Mouse (Mus musculus): Measurements from ENCODE around the gene Card11. TPM values are rescaled to one million over a fixed set of nuclear protein-coding genes. Genes with fewer than 3 reads are reported as not detected.

Gene Card11
- 0.25 and 0.40 TPM in 2 replicates for polyA plus RNA-seq (2015; fragmentation: Nextera tagmentation; extraction: Ambion mirVana)

DNA sequence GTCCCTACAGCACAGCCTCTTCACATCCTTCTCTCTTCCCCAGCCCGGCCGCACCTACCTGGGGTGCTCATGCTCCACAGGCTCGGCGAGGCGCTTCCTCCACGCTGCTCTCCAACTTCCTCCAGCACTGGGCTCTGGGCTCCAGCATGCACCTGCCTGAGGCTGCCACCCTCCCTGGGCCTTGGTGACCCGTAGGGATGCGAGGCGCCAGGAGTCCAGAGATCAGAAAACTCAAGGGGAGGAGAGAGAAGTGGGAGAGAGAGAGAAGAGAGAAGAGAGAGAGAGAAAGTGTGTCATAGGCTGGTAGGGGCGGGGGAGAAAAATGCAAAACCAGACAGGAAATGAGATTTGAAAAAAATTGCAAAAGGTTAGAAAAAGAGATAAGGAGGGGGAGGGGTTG is at the start of gene Card11:
Gene Card11 (minus strand): TSS at position 234 of the 400 bp plus-strand sequence.
- no peaks in the 10 kb centered on the region for H3K36me3 ChIP-seq
- no peak within 1 kb of the TSS for H3K27ac ChIP-seq
- H3K27me3 ChIP-seq, result no peaks in the 10 kb centered on the region
- H3K4me3 ChIP-seq, result no peak within 1 kb of the TSS
- H3K9ac ChIP-seq, result no peak within 1 kb of the TSS
- no peak for ATAC-seq (ENCODE audit: insufficient number of reproducible peaks, low FRiP score, low TSS enrichment, low read depth)
- no peaks in the 10 kb centered on the region for H3K9me3 ChIP-seq
- no peaks in the 10 kb centered on the region for H3K4me1 ChIP-seq
- 68% methylated on average over 10 of the region's 10 CpGs for WGBS
- no peak within 1 kb of the TSS for H3K4me2 ChIP-seq

DNA sequence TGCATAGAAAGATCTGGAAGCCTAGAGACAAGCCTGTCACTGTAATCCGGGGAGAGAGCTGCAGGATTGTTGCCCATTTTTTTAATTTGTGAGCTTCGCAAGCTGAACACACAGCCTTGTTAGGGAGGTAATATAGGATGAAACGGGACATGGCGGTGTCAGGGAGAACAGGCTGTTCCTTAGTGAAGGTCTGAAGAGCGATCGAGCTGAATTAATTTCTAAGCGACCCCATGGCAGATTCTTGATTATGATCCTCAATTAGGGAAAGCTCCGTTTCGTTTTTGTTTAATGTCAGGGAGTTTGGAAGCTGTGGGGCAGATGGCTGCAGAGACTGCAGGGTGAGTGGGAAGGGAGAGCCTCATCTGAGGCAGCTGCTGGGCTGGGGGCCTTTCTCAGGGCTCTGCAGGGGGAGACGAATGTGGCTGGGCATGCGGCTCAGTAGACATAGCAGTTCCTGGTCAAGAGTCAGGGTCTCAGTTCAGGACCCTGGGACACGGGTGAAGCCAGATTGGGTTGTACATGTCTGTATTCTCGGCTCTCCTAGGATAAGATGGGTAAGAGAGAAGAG is 47.4 kb upstream of the Card11 start:
- WGBS, result 69% methylated on average over 13 of the region's 13 CpGs
- no peak for ATAC-seq (ENCODE audit: insufficient number of reproducible peaks, low FRiP score, low TSS enrichment, low read depth)
- Histone ChIP-seq H3K9me3 (no peaks in the 10 kb centered on the region), H3K36me3 (no peaks in the 10 kb centered on the region), H3K27me3 (no peaks in the 10 kb centered on the region), H3K27ac (no peak overlapping the region), H3K4me1 (no peaks in the 10 kb centered on the region), H3K9ac (no peak overlapping the region), H3K4me2 (no peak overlapping the region), H3K4me3 (no peak overlapping the region)

DNA sequence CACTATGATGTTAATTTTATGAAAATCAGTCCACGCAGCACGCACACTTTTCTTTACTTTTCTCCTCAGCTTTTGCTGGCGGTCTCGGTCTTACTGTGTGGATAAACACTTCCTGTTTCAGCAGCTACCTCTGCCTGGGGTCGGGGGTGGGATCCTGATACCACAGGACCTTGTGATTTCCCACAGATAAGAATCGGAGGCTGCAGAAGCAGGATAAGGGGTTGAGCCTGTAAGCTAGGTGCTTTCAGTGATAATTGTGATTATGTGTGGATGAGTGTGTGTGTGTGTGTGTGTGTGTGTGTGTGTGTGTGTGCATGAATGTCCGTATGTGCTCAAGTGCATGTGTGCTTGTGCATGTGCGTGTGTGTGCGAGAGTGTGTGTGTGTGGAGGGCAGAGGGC is 44.6 kb upstream of the Card11 start:
- Histone ChIP-seq H3K9me3 (no peaks in the 10 kb centered on the region), H3K4me2 (no peak overlapping the region), H3K9ac (no peak overlapping the region), H3K27ac (no peak overlapping the region), H3K27me3 (no peaks in the 10 kb centered on the region), H3K36me3 (no peaks in the 10 kb centered on the region), H3K4me1 (no peaks in the 10 kb centered on the region), H3K4me3 (no peak overlapping the region)
- 83% methylated on average over 9 of the region's 9 CpGs for WGBS
- no peak for ATAC-seq (ENCODE audit: insufficient number of reproducible peaks, low FRiP score, low TSS enrichment, low read depth)

DNA sequence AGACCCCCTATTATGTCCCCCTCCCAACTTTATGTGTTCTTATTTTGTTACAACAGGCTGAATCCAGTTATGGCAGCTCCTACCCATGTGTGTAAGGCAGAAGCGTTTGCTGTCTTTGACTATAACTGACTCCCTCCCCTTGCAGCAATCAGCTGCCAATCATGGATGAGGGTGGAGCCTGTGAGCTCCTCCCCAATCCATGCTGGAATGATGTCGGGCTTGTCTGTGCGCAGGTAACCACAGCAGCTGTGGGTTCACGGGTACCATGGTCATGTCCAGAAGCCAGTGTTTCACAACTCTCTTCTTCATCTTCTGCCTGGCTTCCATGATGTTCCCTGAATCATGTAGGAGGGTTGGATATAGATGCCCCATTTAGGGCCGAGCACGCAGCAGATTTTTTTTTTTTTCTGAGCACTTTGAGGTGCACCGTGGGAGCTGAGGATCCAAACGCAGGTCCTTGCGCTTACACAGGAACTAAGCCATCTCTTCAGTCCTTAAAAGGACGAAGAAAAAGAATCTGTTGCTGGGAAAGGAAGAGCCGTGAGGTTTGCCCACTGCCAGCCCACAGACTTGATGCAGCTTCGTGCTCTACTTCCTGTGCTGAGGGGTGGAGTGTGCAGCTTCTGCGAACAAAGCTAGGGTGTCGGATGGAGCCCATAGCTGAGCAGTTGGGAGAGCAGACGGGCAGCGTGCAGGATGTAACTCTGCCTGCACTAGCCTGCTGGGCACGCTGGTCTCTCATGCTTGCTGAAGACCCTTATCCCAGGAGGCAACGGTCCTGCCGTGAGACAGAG is 43.5 kb upstream of the Card11 start:
- Histone ChIP-seq H3K36me3 (no peaks in the 10 kb centered on the region), H3K27ac (no peak overlapping the region), H3K4me3 (no peak overlapping the region), H3K27me3 (no peaks in the 10 kb centered on the region), H3K9ac (no peak overlapping the region), H3K9me3 (no peaks in the 10 kb centered on the region), H3K4me2 (no peak overlapping the region), H3K4me1 (no peaks in the 10 kb centered on the region)
- 52% methylated on average over 19 of the region's 19 CpGs for WGBS
- no peak for ATAC-seq (ENCODE audit: insufficient number of reproducible peaks, low FRiP score, low TSS enrichment, low read depth)

DNA sequence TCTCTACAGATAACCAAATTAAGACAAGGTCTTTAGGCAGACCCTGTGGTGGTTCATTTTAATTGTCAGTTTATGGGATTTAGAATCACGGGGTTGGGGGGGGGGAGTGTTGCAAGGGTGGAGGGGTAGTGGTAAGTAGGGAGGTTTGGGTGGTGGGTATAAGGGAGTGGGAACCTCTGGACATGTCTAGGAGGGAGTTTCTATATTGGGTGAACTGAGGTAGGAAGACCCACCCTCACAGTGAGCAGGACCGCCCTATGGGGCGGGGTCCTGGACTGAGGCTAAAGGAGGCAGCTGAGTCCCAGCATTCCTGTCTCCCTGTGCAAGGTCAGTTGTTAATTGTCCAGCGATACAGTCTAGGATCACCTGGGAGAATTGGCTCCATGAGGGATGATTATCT is 42.0 kb upstream of the Card11 start:
- no peak for ATAC-seq (ENCODE audit: insufficient number of reproducible peaks, low FRiP score, low TSS enrichment, low read depth)
- H3K9ac ChIP-seq, result no peak overlapping the region
- H3K27ac ChIP-seq, result no peak overlapping the region
- no peaks in the 10 kb centered on the region for H3K9me3 ChIP-seq
- no peak overlapping the region for H3K4me3 ChIP-seq
- H3K4me1 ChIP-seq, result no peaks in the 10 kb centered on the region
- H3K36me3 ChIP-seq, result no peaks in the 10 kb centered on the region
- H3K27me3 ChIP-seq, result no peaks in the 10 kb centered on the region
- 83% methylated on average over 4 of the region's 4 CpGs for WGBS
- H3K4me2 ChIP-seq, result no peak overlapping the region

DNA sequence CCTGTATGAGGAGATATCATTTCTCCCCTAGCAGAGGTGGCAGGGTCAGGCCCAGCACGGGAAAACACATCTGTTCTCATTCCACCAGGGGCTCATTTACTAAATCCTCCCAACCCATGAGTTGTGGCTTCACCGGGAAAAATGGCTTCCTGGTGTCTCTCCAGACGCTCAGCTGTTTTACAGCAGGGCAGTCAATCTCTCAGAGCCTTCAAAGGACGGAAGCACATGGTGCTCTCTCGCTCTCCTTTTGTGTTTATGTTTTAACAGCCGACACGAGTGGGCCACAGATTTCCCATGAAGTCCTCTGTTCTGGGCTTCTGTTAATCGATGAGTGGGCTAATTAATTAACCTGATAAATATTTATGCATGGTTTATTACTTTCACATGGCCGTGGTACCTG is 40.5 kb upstream of the Card11 start:
- Histone ChIP-seq H3K27me3 (no peaks in the 10 kb centered on the region), H3K9me3 (no peaks in the 10 kb centered on the region), H3K9ac (no peak overlapping the region), H3K4me3 (no peak overlapping the region), H3K27ac (no peak overlapping the region), H3K4me1 (no peaks in the 10 kb centered on the region), H3K36me3 (no peaks in the 10 kb centered on the region), H3K4me2 (no peak overlapping the region)
- 24% methylated on average over 9 of the region's 9 CpGs for WGBS
- no peak for ATAC-seq (ENCODE audit: insufficient number of reproducible peaks, low FRiP score, low TSS enrichment, low read depth)

DNA sequence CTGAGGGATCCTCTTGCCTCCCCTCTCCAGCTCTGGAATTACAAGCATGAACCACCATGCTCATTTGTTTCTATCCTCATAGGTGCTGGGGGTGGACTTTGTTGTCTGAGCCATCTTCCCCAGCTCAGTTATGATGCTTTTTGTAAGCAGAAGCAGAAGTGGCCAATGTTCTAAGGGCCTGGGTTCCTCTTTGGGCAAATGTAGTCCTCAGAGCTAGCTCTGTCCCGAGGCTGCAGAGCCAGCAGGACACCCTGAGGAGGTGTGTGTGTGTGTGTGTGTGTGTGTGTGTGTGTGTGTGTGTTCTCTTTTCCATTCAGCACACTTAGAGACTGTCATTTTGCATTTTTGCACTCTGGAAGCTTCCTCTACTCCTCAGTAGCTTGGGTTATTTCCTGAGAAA is 38.0 kb upstream of the Card11 start:
- Histone ChIP-seq H3K9ac (no peak overlapping the region), H3K4me1 (no peaks in the 10 kb centered on the region), H3K9me3 (no peaks in the 10 kb centered on the region), H3K36me3 (no peaks in the 10 kb centered on the region), H3K4me2 (no peak overlapping the region), H3K27me3 (no peaks in the 10 kb centered on the region), H3K27ac (no peak overlapping the region), H3K4me3 (no peak overlapping the region)
- ATAC-seq (ENCODE audit: insufficient number of reproducible peaks, low FRiP score, low TSS enrichment, low read depth), result no peak
- WGBS, result 56% methylated on average over 1 of the region's 1 CpGs

DNA sequence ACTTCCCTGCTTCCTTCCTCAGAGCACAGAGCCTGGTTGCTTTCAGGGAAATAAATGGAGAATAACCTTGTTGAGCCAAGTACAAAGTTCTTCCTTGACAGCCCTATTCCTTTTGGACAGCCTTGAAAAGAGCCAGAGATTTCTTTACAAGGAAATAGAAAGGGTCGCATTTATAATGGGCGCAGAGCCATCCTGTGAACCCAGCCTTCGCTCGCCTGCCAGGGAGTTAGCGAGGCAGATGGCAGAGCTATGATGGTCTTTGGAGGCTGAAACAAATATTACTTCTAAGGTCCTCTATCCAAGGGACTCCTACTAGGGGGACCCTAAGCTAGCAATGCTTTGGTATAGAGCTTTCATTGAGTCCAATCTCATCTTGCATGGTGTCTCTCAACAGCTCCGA is 35.0 kb upstream of the Card11 start:
- 73% methylated on average over 6 of the region's 6 CpGs for WGBS
- Histone ChIP-seq H3K4me2 (no peak overlapping the region), H3K9ac (no peak overlapping the region), H3K27me3 (no peaks in the 10 kb centered on the region), H3K36me3 (no peaks in the 10 kb centered on the region), H3K27ac (no peak overlapping the region), H3K4me1 (no peaks in the 10 kb centered on the region), H3K4me3 (no peak overlapping the region), H3K9me3 (no peaks in the 10 kb centered on the region)
- ATAC-seq (ENCODE audit: insufficient number of reproducible peaks, low FRiP score, low TSS enrichment, low read depth), result no peak

DNA sequence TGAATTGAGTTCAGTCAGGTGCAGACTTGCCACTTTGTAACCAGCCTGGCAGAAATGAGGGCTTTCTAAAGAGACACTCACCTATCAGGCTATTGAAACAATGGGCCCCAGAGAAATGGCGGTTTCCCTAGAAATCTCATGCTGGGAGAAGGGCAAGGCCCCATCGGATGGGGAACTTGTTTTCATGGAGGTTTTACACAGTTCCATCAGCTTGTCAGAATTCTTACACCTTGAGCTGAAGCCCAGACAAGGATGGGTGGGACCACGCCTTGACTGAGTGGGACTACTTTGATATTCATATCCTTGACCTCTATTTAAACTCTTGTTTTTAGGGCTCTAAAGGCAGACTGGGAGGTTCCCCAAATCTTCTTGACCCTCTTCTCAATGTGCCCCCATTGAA is 33.9 kb upstream of the Card11 start:
- Histone ChIP-seq H3K9ac (no peak overlapping the region), H3K27me3 (no peaks in the 10 kb centered on the region), H3K9me3 (no peaks in the 10 kb centered on the region), H3K4me1 (no peaks in the 10 kb centered on the region), H3K4me3 (no peak overlapping the region), H3K27ac (no peak overlapping the region), H3K36me3 (no peaks in the 10 kb centered on the region), H3K4me2 (no peak overlapping the region)
- 72% methylated on average over 3 of the region's 3 CpGs for WGBS
- ATAC-seq (ENCODE audit: insufficient number of reproducible peaks, low FRiP score, low TSS enrichment, low read depth), result no peak

DNA sequence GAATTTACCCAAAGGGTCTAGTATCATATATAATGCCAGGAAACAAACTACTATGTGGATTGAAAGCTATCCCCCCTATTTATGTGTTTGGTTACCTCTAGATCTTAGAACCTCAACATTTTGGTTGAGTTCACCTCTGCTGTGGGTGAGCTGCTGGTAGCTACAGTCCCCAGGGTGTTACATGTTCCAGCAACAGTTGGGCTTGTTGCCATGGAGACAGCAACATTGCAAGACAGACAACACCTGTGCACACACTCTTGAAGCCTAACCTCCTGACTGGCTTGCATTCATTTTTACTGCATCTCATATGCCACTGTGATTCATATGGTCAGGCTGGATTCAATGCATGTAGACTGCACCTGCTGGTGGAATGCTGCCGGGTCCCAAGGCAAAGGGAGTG is 32.6 kb upstream of the Card11 start:
- WGBS, result 70% methylated on average over 1 of the region's 1 CpGs

DNA sequence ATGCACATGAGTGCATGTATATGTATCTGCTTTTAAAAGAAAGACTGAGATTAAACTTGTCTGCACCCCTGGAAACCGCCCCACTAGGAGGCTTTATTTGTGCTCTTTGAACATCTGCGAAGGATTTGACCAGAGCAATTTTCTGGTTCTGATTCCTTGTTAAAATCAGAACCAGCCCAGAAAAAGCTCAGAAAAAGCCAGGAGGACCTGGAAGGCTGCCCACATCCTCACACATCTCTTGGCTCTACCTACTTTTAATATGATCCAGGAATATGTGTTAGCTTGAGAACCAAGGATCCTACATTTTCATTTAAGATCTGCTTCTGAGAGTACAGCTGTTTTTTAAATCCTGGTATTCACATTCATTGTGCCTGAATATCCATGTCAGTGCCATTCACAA is 29.0 kb upstream of the Card11 start:
- Histone ChIP-seq H3K36me3 (no peaks in the 10 kb centered on the region), H3K9ac (no peak overlapping the region), H3K9me3 (no peaks in the 10 kb centered on the region), H3K4me1 (no peaks in the 10 kb centered on the region), H3K4me2 (no peak overlapping the region), H3K4me3 (no peak overlapping the region), H3K27ac (no peak overlapping the region), H3K27me3 (no peaks in the 10 kb centered on the region)
- WGBS, result 56% methylated on average over 2 of the region's 2 CpGs
- ATAC-seq (ENCODE audit: insufficient number of reproducible peaks, low FRiP score, low TSS enrichment, low read depth), result no peak

More for the DNA sequence above, 32.6 kb upstream of the Card11 start:
- no peak for ATAC-seq (ENCODE audit: insufficient number of reproducible peaks, low FRiP score, low TSS enrichment, low read depth)
- Histone ChIP-seq H3K9me3 (no peaks in the 10 kb centered on the region), H3K36me3 (no peaks in the 10 kb centered on the region), H3K4me2 (no peak overlapping the region), H3K27ac (no peak overlapping the region), H3K4me3 (no peak overlapping the region), H3K27me3 (no peaks in the 10 kb centered on the region), H3K9ac (no peak overlapping the region), H3K4me1 (no peaks in the 10 kb centered on the region)

DNA sequence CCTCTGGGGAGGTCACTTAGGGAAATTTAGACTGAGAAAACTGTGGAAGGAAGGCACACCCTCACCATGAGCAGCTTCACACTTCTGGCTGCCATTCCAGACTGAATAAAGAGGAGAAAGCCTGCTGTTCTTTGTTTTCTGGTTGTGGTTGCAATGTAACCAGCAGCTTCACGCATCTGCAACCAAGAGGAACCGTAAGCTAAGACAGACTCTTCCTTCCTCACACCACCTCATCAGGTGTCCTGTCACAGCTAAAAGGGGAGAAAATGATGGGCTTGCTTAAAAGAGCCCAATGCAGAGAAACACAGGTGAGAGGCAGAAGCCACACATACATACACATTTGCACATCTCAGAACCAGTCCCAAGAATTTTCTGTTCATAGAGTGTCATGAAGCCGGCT is 25.3 kb upstream of the Card11 start:
- ATAC-seq (ENCODE audit: insufficient number of reproducible peaks, low FRiP score, low TSS enrichment, low read depth), result no peak
- H3K27ac ChIP-seq, result no peak overlapping the region
- H3K9me3 ChIP-seq, result peaks cover 6% of the 10 kb centered on the region; the same call in 1 of the 2 replicates
- no peak overlapping the region for H3K4me3 ChIP-seq
- H3K4me1 ChIP-seq, result no peaks in the 10 kb centered on the region
- H3K36me3 ChIP-seq, result no peaks in the 10 kb centered on the region
- no peaks in the 10 kb centered on the region for H3K27me3 ChIP-seq
- H3K9ac ChIP-seq, result no peak overlapping the region
- no peak overlapping the region for H3K4me2 ChIP-seq
- 90% methylated on average over 3 of the region's 3 CpGs for WGBS

Measured in limb, embryonic 15.5 days (tissue).